Mouse (Mus musculus) limb, embryonic 14.5 days (tissue): Measurements from ENCODE around the gene Txlng. TPM values are rescaled to one million over a fixed set of nuclear protein-coding genes. Genes with fewer than 3 reads are reported as not detected.

Source experiments
- ATAC-seq: fragments of 200-750 bp; cut with Nextera tagmentation; 2 replicates; pipeline ENCODE4 v1.8.0; 2017; ENCODE audit warnings: low read depth, moderate number of reproducible peaks, moderate TSS enrichment; ENCODE audit not compliant: low FRiP score
- DNase-seq: peaks from one replicate; pipeline ENCODE4 v3.0.0-alpha.2; 2015; ENCODE audit warnings: low spot score
- H3K27ac ChIP-seq: fragments of 300-500 bp; sonication (generic); replicated peaks from 2 replicates; pipeline ENCODE4 v1.5.1; 2014; ENCODE audit warnings: low read depth, mild to moderate bottlenecking, low read length, moderate library complexity, mixed read lengths
- H3K27me3 ChIP-seq: fragments of 300-500 bp; sonication (generic); 2 replicates; pipeline ENCODE4 v1.6.1; 2014; ENCODE audit warnings: low read length, mixed read lengths; ENCODE audit not compliant: control insufficient read depth, insufficient read depth
- H3K36me3 ChIP-seq: fragments of 300-500 bp; sonication (generic); 2 replicates; pipeline ENCODE4 v1.6.1; 2014; ENCODE audit warnings: mild to moderate bottlenecking, low read length, moderate library complexity, mixed read lengths; ENCODE audit not compliant: control insufficient read depth, insufficient read depth
- H3K4me1 ChIP-seq: fragments of 300-500 bp; sonication (generic); 2 replicates; pipeline ENCODE4 v1.6.1; 2014; ENCODE audit warnings: antibody characterized with exemption, low read length, mixed read lengths; ENCODE audit not compliant: control insufficient read depth, insufficient read depth
- H3K4me2 ChIP-seq: fragments of 300-500 bp; sonication (generic); replicated peaks from 2 replicates; pipeline ENCODE4 v1.6.1; 2014; ENCODE audit warnings: low read depth, mild to moderate bottlenecking, low read length, moderate library complexity; ENCODE audit not compliant: severe bottlenecking
- H3K4me3 ChIP-seq: fragments of 300-500 bp; sonication (generic); replicated peaks from 2 replicates; pipeline ENCODE4 v1.5.1; 2014; ENCODE audit warnings: low read length
- H3K9ac ChIP-seq: fragments of 300-500 bp; sonication (generic); 2 replicates; pipeline ENCODE4 v1.6.1; 2014; ENCODE audit warnings: mild to moderate bottlenecking, low read depth, low read length, moderate library complexity; ENCODE audit not compliant: severe bottlenecking
- H3K9me3 ChIP-seq: fragments of 300-500 bp; sonication (generic); 2 replicates; pipeline ENCODE4 v1.6.1; 2016; ENCODE audit warnings: low read length; ENCODE audit not compliant: control insufficient read depth
- POLR2A ChIP-seq: fragments of 200-500 bp; IDR thresholded peaks from 2 replicates; pipeline ENCODE4 v1.8.0; 2012; ENCODE audit warnings: inconsistent platforms, mild to moderate bottlenecking, moderate library complexity, borderline replicate concordance; ENCODE audit not compliant: insufficient read depth, insufficient read length; ENCODE audit errors: extremely low read depth
- WGBS: fragments of 180-500 bp; shearing (Covaris S2); extraction: QIAGEN DNeasy Blood & Tissue Kit; methylation state at CpG from one replicate; pipeline ENCODE4 v1.1.7; 2014; 5-methylcytosine and 5-hydroxymethylcytosine counted together
- polyA plus RNA-seq, 2 experiments: library from polyadenylated mRNA; depleted of rRNA in 1 of 2; stranded (reverse) in 1 of 2; unstranded in 1 of 2; fragments of >200 nt; fragmentation: Nextera tagmentation in 1 of 2; extraction: Ambion mirVana in 1 of 2; gene quantifications; 2 replicates each; pipeline versions ENCODE4 v1.2.1 to v1.2.3; 2012 to 2014

The Txlng gene
- polyA plus RNA-seq, 2 experiments = 11.9 to 12.8 TPM

DNA sequence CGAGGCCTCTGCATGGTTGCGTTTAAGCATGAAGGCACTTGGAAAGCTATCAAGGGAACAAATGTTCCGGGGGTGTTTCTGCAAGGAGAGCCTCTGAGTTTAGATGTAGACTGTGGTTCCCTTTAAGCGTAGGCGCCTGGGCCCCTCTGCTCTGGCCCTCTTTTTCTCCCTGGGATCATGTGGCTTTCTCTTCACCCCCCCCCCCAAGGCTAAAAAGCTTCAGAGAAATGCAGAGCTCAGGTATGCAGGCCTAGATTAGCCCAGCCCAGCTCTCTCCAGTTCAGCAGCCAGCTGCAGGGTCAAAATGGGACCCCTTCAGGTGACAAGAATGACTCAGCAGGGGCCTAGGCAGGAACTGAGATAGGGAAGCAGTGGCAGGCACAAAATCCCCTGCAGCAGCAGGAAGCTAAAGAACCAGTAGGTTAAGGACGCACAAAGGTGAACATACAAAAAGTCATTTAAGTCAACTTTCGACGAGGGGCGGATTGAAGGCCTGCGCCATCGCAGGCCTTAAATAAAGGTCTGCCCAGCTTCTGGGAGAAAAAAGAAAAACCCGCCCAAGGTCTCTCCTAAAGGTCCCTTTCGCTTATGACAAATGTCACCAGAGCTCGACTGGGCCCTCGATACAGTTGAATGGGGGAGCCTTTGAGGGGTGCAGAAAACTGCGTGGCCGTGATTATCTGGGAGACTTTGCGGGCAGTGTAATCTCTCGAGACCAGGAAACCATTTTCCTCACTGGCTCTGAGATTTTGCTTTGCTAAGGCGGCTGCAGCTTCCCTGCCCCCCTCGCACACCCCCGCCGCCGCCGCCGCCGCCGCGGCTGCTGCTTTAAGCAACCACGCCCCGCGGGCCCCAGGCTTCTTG lies 69.8 kb downstream of the Txlng start:
- no peak for ATAC-seq
- Histone ChIP-seq H3K9ac (peak overlapping the region; percentile 31), H3K27ac (peak overlapping the region; percentile 91), H3K27me3 (no peaks in the 10 kb centered on the region), H3K4me3 (peak overlapping the region; percentile 60), H3K4me2 (peak overlapping the region; percentile 46), H3K36me3 (peaks cover 8% of the 10 kb centered on the region; the same call in 1 of the 2 replicates), H3K9me3 (no peaks in the 10 kb centered on the region), H3K4me1 (peaks cover 4% of the 10 kb centered on the region; the same call in 1 of the 2 replicates)
- 26% methylated on average over 27 of the region's 32 CpGs for WGBS
- TF ChIP-seq POLR2A = no peak
- DNase-seq = no peak

DNA sequence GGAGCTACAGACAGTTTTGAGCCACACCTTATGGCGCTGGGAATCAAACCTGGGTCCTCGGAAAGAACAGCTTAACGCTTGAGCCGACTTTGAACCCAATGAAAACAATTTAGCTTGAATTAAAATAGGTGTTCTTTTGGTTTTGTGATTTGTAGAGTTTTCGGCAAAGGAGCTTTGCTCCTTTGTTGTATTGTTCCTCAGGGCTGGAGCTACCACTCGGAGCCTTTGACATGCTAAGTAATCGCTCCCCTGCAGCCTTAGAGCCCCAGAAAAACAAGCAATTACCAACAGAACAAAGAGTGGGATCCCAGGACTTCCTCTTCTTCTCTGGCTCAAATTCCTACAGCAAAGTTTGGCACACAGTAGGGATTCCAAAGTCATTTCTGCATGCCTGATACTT lies 73.2 kb downstream of the Txlng start:
- DNase-seq (no peak), ATAC-seq (no peak)
- peaks cover 4% of the 10 kb centered on the region; the same call in 1 of the 2 replicates for H3K4me1 ChIP-seq
- TF ChIP-seq POLR2A = no peak
- no peaks in the 10 kb centered on the region for H3K27me3 ChIP-seq
- no peaks in the 10 kb centered on the region for H3K9me3 ChIP-seq
- no peak overlapping the region for H3K4me2 ChIP-seq
- WGBS = 60% methylated on average over 7 of the region's 7 CpGs
- H3K36me3 ChIP-seq = no peaks in the 10 kb centered on the region
- H3K27ac ChIP-seq = no peak overlapping the region
- no peak overlapping the region for H3K4me3 ChIP-seq
- no peak overlapping the region for H3K9ac ChIP-seq

DNA sequence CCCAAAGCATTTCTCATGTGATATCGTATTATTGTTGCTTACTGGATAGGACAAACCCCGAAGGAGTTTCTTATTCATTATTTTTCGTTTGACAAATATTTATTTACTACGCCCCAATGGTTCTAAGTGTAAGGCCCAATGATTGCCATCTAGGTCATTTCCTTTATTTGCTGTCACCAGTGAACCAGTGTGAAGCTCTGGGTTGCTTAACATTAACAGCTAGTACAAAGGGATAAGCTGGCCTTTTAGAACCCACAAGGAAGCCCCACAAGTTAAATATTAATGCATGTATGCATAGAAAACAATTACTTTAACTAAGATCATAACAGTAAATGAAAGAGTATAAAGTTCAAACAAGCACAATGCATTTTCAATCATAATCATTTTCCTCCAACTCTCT lies 74.9 kb downstream of the Txlng start:
- no peak overlapping the region for H3K4me3 ChIP-seq
- no peak for TF ChIP-seq POLR2A
- H3K36me3 ChIP-seq = no peaks in the 10 kb centered on the region
- H3K9me3 ChIP-seq = no peaks in the 10 kb centered on the region
- 85% methylated on average over 4 of the region's 4 CpGs for WGBS
- no peak overlapping the region for H3K4me2 ChIP-seq
- no peaks in the 10 kb centered on the region for H3K27me3 ChIP-seq
- H3K9ac ChIP-seq = no peak overlapping the region
- DNase-seq (no peak), ATAC-seq (no peak)
- H3K4me1 ChIP-seq = peaks cover 2% of the 10 kb centered on the region; the same call in 1 of the 2 replicates
- no peak overlapping the region for H3K27ac ChIP-seq

DNA sequence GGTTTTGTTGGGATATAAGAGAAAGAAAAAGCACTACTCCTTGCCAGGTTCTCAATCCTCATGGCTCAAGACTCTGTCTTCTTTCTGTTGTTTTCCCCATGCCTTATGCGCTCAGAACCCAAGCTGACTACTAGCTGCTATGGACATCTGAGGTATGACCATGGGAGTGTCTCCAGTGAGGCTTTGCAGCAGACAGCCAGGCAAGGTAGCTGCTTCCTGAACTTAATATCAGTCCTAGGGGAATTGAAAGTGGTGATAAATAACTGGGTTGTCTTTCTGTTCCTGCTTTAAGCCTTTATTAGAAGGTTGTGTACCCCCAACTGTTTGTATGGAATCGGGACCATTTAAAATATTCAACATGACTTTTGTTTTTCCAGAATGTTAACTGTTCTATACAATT lies 76.8 kb downstream of the Txlng start:
- H3K27ac ChIP-seq = no peak overlapping the region
- DNase-seq (no peak), ATAC-seq (no peak)
- no peak overlapping the region for H3K4me2 ChIP-seq
- no peaks in the 10 kb centered on the region for H3K36me3 ChIP-seq
- WGBS = 86% methylated on average over 2 of the region's 2 CpGs
- H3K9me3 ChIP-seq = no peaks in the 10 kb centered on the region
- TF ChIP-seq POLR2A = no peak
- H3K4me3 ChIP-seq = no peak overlapping the region
- H3K4me1 ChIP-seq = no peaks in the 10 kb centered on the region
- no peak overlapping the region for H3K9ac ChIP-seq
- H3K27me3 ChIP-seq = no peaks in the 10 kb centered on the region

DNA sequence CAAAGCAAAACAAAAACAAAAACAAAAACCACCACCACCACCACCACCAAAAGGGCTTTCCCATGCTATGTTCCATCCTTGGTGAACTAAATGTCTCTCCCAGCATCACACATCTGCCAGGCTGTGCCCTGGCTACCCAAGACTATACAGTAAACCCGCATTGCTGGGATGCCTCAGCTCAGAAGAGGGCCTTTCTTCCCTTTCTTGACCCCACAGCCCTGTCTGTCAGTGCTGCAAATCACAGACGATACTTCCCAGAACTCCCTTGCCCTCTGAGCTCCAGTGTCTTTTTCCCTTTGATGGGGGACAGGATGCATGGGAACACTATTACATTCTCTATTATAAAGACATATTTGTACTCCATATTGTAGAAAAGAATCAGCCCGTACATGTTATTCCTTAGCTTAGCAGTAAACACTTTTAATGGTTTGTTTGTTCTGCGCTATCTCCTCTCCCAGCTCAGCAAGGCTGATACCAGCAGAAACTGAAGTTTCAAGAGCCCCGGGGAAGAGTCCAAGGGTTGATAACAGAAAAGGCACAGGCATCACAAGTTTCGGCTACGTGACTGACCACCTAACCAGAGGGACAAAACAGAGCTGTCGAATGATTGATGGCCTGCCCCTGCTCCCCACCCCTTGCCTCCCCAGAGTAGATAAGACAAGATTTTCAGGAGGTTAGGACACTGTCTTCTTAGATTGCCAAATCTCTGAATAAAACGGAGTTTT lies 80.4 kb downstream of the Txlng start:
- no peaks in the 10 kb centered on the region for H3K27me3 ChIP-seq

More for the DNA sequence above, 80.4 kb downstream of the Txlng start:
- Histone ChIP-seq H3K27ac (no peak overlapping the region), H3K36me3 (no peaks in the 10 kb centered on the region), H3K4me2 (no peak overlapping the region), H3K9me3 (no peaks in the 10 kb centered on the region), H3K4me3 (no peak overlapping the region), H3K4me1 (no peaks in the 10 kb centered on the region), H3K9ac (no peak overlapping the region)
- TF ChIP-seq POLR2A = no peak
- no peak for DNase-seq
- ATAC-seq = no peak
- 48% methylated on average over 9 of the region's 9 CpGs for WGBS
